ENCODE assay signal across 9 mouse cellular contexts in genomic region chr1:194660426-194661119, GRCm38 (mm10). TPM values are rescaled to one million over a fixed set of nuclear protein-coding genes. Genes with fewer than 3 reads are reported as not detected.
DNase-seq lines count a peak whose midpoint lies in the region; ATAC-seq and TF ChIP-seq lines count a peak whose summit lies in the region.
"Had no signal": no experiment of that assay in that cellular context is flagged by ENCODE, and none has a peak within 500 bp of the region (broad histone marks: within the 10 kb centered on the region; RNA-seq: fewer than 3 reads in every experiment).

No protein-coding gene starts in this region.

- H3K27ac ChIP-seq in heart, embryonic 11.5 days (ENCODE audit: low read depth, low read length): no peak overlapping the region
- H3K27ac ChIP-seq in heart, adult 2 months: peak overlapping the region; percentile 86
- peak overlapping the region; percentile 45; the same call in 1 of the 2 replicates for H3K27ac ChIP-seq in kidney, embryonic 16.5 days (ENCODE audit: low read length)
- H3K27ac ChIP-seq in left cerebral cortex, adult 2 months: no peak overlapping the region

- 0 out of 2 replicates have a peak, but pooled peaks cover 3% of the 10 kb centered on the region for H3K4me1 ChIP-seq in heart, embryonic 11.5 days (ENCODE audit: control insufficient read depth, insufficient read depth, low read length)
- H3K4me1 ChIP-seq in heart, adult 2 months (ENCODE audit: control insufficient read depth, insufficient read depth, low read length): peaks cover 36% of the 10 kb centered on the region
- 0 out of 2 replicates have a peak, but pooled peaks cover 7% of the 10 kb centered on the region for H3K4me1 ChIP-seq in kidney, embryonic 16.5 days (ENCODE audit: insufficient read depth, low read length)

- no peak overlapping the region for H3K4me3 ChIP-seq in heart, embryonic 11.5 days (ENCODE audit: low read depth, low read length)
- H3K4me3 ChIP-seq in heart, adult 2 months: no peak overlapping the region
- H3K4me3 ChIP-seq in kidney, embryonic 16.5 days (ENCODE audit: low read length): no peak overlapping the region
- no peak overlapping the region for H3K4me3 ChIP-seq in left cerebral cortex, adult 2 months

- H3K9me3 ChIP-seq in heart, embryonic 11.5 days (replicated peaks; ENCODE audit: control insufficient read depth, low read length): no peaks in the 10 kb centered on the region
- H3K9me3 ChIP-seq in kidney, embryonic 16.5 days (ENCODE audit: low read length): no peaks in the 10 kb centered on the region

- WGBS in heart, embryonic 11.5 days (ENCODE audit: insufficient replicate concordance): 74% methylated on average over 3 of the region's 3 CpGs
- 33% methylated on average over 3 of the region's 3 CpGs for WGBS in heart, adult 2 months
- WGBS in kidney, embryonic 16.5 days: 68% methylated on average over 3 of the region's 3 CpGs

- no peak for ATAC-seq in heart, embryonic 11.5 days (replicated peaks; ENCODE audit: insufficient number of reproducible peaks, low FRiP score, low TSS enrichment)
- peak; percentile 54; the same call in 1 of the 2 replicates for ATAC-seq in kidney, embryonic 16.5 days (ENCODE audit: low FRiP score, low TSS enrichment)

- intact Hi-C loops in heart, adult 2 months (cut with DNase I): loop anchor here (5.0 kb wide), 1 partner anchor 82 kb away; no protein-coding TSS in a partner anchor
- intact Hi-C loops in left cerebral cortex, adult 2 months (cut with DNase I): no loop called here

- no peak for TF ChIP-seq CTCF in heart, adult 2 months (IDR thresholded peaks at IDR 0.05)
- TF ChIP-seq CTCF in left cerebral cortex, adult 2 months (IDR thresholded peaks at IDR 0.05): no peak

- no peaks in the 10 kb centered on the region for H3K36me3 ChIP-seq in heart, embryonic 11.5 days (ENCODE audit: control insufficient read depth, insufficient read depth, low read length)
- peaks cover 72% of the 10 kb centered on the region for H3K36me3 ChIP-seq in heart, adult 2 months (ENCODE audit: control insufficient read depth, insufficient read depth, low read length)
- peaks cover 4% of the 10 kb centered on the region for H3K36me3 ChIP-seq in kidney, embryonic 16.5 days (ENCODE audit: insufficient read depth, low read length)

- no peak; the same call in 1 of the 2 replicates for TF ChIP-seq POLR2A in heart, adult 2 months (IDR thresholded peaks at IDR 0.05; ENCODE audit: insufficient read depth, low read depth, low read length)

- H3K27me3 ChIP-seq in heart, embryonic 11.5 days (ENCODE audit: control insufficient read depth, insufficient read depth, low read length): no peaks in the 10 kb centered on the region
- H3K27me3 ChIP-seq in heart, adult 2 months (ENCODE audit: control insufficient read depth, insufficient read depth, low read length): no peaks in the 10 kb centered on the region
- H3K27me3 ChIP-seq in kidney, embryonic 16.5 days (ENCODE audit: insufficient read depth, low read length): no peaks in the 10 kb centered on the region

- DNase-seq in heart, adult 11 months: peak; percentile 99
- DNase-seq in heart, adult 2 months: peak; percentile 64 to 79
- DNase-seq in skeletal muscle tissue, adult 2 months (ENCODE audit: low read depth, low spot score): peak; percentile 67
- no peak for DNase-seq in left cerebral cortex, adult 2 months (ENCODE audit: extremely low spot score in 1 of 2, low spot score in 2 of 2)
- no peak for DNase-seq in spleen, adult 18-20 months
- no peak for DNase-seq in layer of hippocampus, adult 11-12 months (ENCODE audit: low spot score)
- DNase-seq: B cell, adult 2 months had no signal

- no peak overlapping the region for H3K9ac ChIP-seq in heart, embryonic 11.5 days (ENCODE audit: low read depth, low read length)
- H3K9ac ChIP-seq in heart, adult 2 months (ENCODE audit: low read depth, low read length): no peak overlapping the region
- no peak overlapping the region for H3K9ac ChIP-seq in kidney, embryonic 16.5 days (replicated peaks; ENCODE audit: low read length)

- no peak overlapping the region for H3K4me2 ChIP-seq in heart, embryonic 11.5 days
- no peak overlapping the region for H3K4me2 ChIP-seq in kidney, embryonic 16.5 days (replicated peaks; ENCODE audit: low read depth, low read length)

- H3K79me2 ChIP-seq in heart, adult 2 months (replicated peaks; ENCODE audit: control insufficient read depth, insufficient read depth, low read length): peaks cover 6% of the 10 kb centered on the region

- peak; percentile 80 for TF ChIP-seq EP300 in heart, adult 2 months (IDR thresholded peaks at IDR 0.05; ENCODE audit: insufficient read depth, low read depth, low read length)

RNA-seq across cellular contexts. Expression of gene Plxna2, which starts 42.6 kb away (rescaled TPM):
- 6.4 and 6.7 TPM in 2 replicates for polyA plus RNA-seq in heart, embryonic 11.5 days (2014; fragmentation: Nextera tagmentation; extraction: Ambion mirVana)
- 10 to 100 TPM; 22.6 to 30.6 TPM for total RNA-seq in heart, adult 2 months (2021)
- polyA plus RNA-seq in heart, adult 2 months (2012; rRNA removed): 9.8 and 16.7 TPM in 2 replicates
- 6.0 and 6.7 TPM in 2 replicates for polyA plus RNA-seq in kidney, embryonic 16.5 days (2015; fragmentation: Nextera tagmentation; extraction: Ambion mirVana)
- total RNA-seq in left cerebral cortex, adult 2 months (2021): 10 to 100 TPM; 95.0 to 97.9 TPM

Comparison
In these comparisons a context has a peak if more than half of its experiments do, and no peak if none do; other contexts are left out.
1. H3K27ac ChIP-seq: peak in heart, adult 2 months (single experiment) and kidney, embryonic 16.5 days (single experiment); none in heart, embryonic 11.5 days (single experiment) and left cerebral cortex, adult 2 months (single experiment).
2. DNase-seq: peak in heart, adult 11 months (single experiment), heart, adult 2 months (2 of 2) and skeletal muscle tissue, adult 2 months (single experiment); none in left cerebral cortex, adult 2 months (0 of 2), spleen, adult 18-20 months (0 of 2) and layer of hippocampus, adult 11-12 months (single experiment).